Mouse (Mus musculus): ENCODE results near the gene Anapc2.

DNA sequence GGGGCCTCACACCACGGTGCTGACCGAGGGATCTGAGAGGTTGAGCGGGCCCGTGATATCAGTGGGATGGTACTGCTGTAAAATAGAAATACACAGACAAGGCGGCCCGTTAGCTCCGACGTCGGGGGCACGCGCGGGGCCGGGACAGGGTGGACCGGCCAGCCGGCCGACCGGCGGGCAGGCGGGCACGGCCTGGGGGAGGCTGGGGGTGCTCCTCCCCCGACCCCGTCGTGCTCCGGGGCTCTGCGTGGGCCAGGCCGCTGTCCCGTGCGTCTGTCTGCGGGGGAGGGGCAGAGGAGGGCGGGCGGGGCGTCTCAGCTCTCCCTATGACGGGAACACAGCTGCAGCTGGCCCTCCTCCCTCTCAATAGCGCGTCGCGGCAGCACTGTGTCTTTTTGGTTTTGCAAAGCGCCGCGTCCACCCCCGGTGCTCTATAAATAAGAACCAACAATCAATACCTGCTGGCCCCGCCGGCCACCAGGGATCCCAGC, 19.8 kb downstream of the Anapc2 start:
- no peak for TF ChIP-seq GATA1 (IDR thresholded peaks at IDR 0.05; ENCODE audit: borderline replicate concordance, low read length)
- TF ChIP-seq FLI1 (IDR thresholded peaks at IDR 0.05; ENCODE audit: low read length): no peak
